Mouse (Mus musculus) midbrain, embryonic 14.5 days (tissue): ENCODE measurements at regions not wholly inside any gene's neighbourhood (a gene's known extent, or its start where the extent isn't known, plus 50 kb on each side); places are given as distances from the start of the nearest gene placed in this dataset.
"Not testable (repeated sequence)": the region's sequence is repeated elsewhere in the genome, so short reads cannot be mapped to it uniquely, and the experiment has no call there.

Experiments
- ATAC-seq: fragments of 200-750 bp; cut with Nextera tagmentation; 2 replicates; pipeline ENCODE4 v1.8.0; 2017; ENCODE audit warnings: moderate number of reproducible peaks, moderate library complexity; ENCODE audit not compliant: low FRiP score, low TSS enrichment
- DNase-seq: peaks from one replicate; pipeline ENCODE4 v3.0.0-alpha.2; 2015
- H3K27ac ChIP-seq: fragments of 300-500 bp; sonication (generic); replicated peaks from 2 replicates; pipeline ENCODE4 v1.5.1; 2014; ENCODE audit warnings: mild to moderate bottlenecking, low read depth, low read length, moderate library complexity
- H3K27me3 ChIP-seq: fragments of 300-500 bp; sonication (generic); 2 replicates; pipeline ENCODE4 v1.6.1; 2014; ENCODE audit warnings: low read length, control low read depth, mixed read lengths; ENCODE audit not compliant: control insufficient read depth, insufficient read depth
- H3K36me3 ChIP-seq: fragments of 300-500 bp; sonication (generic); 2 replicates; pipeline ENCODE4 v1.6.1; 2014; ENCODE audit warnings: low read length, control low read depth; ENCODE audit not compliant: control insufficient read depth, insufficient read depth
- H3K4me1 ChIP-seq: fragments of 300-500 bp; sonication (generic); 2 replicates; pipeline ENCODE4 v1.6.1; 2014; ENCODE audit warnings: mild to moderate bottlenecking, antibody characterized with exemption, low read length, control low read depth; ENCODE audit not compliant: control insufficient read depth, insufficient read depth
- H3K4me2 ChIP-seq: fragments of 300-500 bp; sonication (generic); 2 replicates; pipeline ENCODE4 v1.6.1; 2014; ENCODE audit warnings: mild to moderate bottlenecking, low read length, moderate library complexity
- H3K4me3 ChIP-seq: fragments of 300-500 bp; sonication (generic); replicated peaks from 2 replicates; pipeline ENCODE4 v1.5.1; 2014; ENCODE audit warnings: low read depth, low read length
- H3K9ac ChIP-seq: fragments of 300-500 bp; sonication (generic); replicated peaks from 2 replicates; pipeline ENCODE4 v1.6.1; 2014; ENCODE audit warnings: mild to moderate bottlenecking, low read length, moderate library complexity
- H3K9me3 ChIP-seq: fragments of 300-500 bp; sonication (generic); 2 replicates; pipeline ENCODE4 v1.6.1; 2016; ENCODE audit warnings: low read length, control low read depth, mixed read lengths; ENCODE audit not compliant: control insufficient read depth
- WGBS: fragments of 180-500 bp; shearing (Covaris S2); extraction: QIAGEN DNeasy Blood & Tissue Kit; methylation state at CpG from one replicate; pipeline ENCODE4 v1.1.7; 2014; 5-methylcytosine and 5-hydroxymethylcytosine counted together

GRCm38 (mm10) chr15:92964131-92964530 is 310.8 kb downstream of the Gxylt1 start:
- no peak for DNase-seq
- Histone ChIP-seq H3K36me3 (no peaks in the 10 kb centered on the region), H3K4me2 (no peak overlapping the region), H3K27me3 (no peaks in the 10 kb centered on the region), H3K4me3 (no peak overlapping the region), H3K9ac (no peak overlapping the region), H3K27ac (no peak overlapping the region), H3K4me1 (no peaks in the 10 kb centered on the region), H3K9me3 (no peaks in the 10 kb centered on the region)
- no peak for ATAC-seq
- WGBS, result 87% methylated on average over 1 of the region's 1 CpGs

GRCm38 (mm10) chr15:92950912-92951311 is 324.1 kb downstream of the Gxylt1 start:
- not testable (repeated sequence) for ATAC-seq, DNase-seq, H3K4me2 ChIP-seq, H3K4me1 ChIP-seq, H3K4me3 ChIP-seq, H3K27ac ChIP-seq, H3K9me3 ChIP-seq, H3K27me3 ChIP-seq, H3K36me3 ChIP-seq, H3K9ac ChIP-seq
- WGBS, result 91% methylated on average over 3 of the region's 3 CpGs

- Histone ChIP-seq H3K4me1 (no peaks in the 10 kb centered on the region), H3K27me3 (no peaks in the 10 kb centered on the region), H3K4me2 (no peak overlapping the region), H3K4me3 (no peak overlapping the region), H3K27ac (no peak overlapping the region), H3K9me3 (no peaks in the 10 kb centered on the region), H3K36me3 (no peaks in the 10 kb centered on the region), H3K9ac (no peak overlapping the region)
- 30% methylated on average over 5 of the region's 5 CpGs for WGBS
- ATAC-seq, result no peak
- DNase-seq, result no peak
These were observed 328.8 kb downstream of the Gxylt1 start for GRCm38 (mm10) chr15:92946216-92946615.

GRCm38 (mm10) chr15:92903821-92904220 is 371.2 kb downstream of the Gxylt1 start:
- Histone ChIP-seq H3K36me3 (no peaks in the 10 kb centered on the region), H3K27me3 (no peaks in the 10 kb centered on the region), H3K4me2 (no peak overlapping the region), H3K4me1 (no peaks in the 10 kb centered on the region), H3K4me3 (no peak overlapping the region), H3K27ac (no peak overlapping the region), H3K9ac (no peak overlapping the region), H3K9me3 (no peaks in the 10 kb centered on the region)
- ATAC-seq (no peak), DNase-seq (peak; percentile 46)
- WGBS, result 50% methylated on average over 8 of the region's 8 CpGs

GRCm38 (mm10) chr15:92897277-92897676 is 377.7 kb downstream of the Gxylt1 start:
- Histone ChIP-seq H3K36me3 (no peaks in the 10 kb centered on the region), H3K9me3 (no peaks in the 10 kb centered on the region), H3K9ac (no peak overlapping the region), H3K4me3 (no peak overlapping the region), H3K27ac (no peak overlapping the region), H3K4me1 (no peaks in the 10 kb centered on the region), H3K27me3 (no peaks in the 10 kb centered on the region), H3K4me2 (no peak overlapping the region)
- DNase-seq (no peak), ATAC-seq (no peak)
- WGBS, result 92% methylated on average over 7 of the region's 7 CpGs

GRCm38 (mm10) chr15:92895836-92896235 is 379.1 kb downstream of the Gxylt1 start:
- ATAC-seq (no peak), DNase-seq (no peak)
- Histone ChIP-seq H3K36me3 (no peaks in the 10 kb centered on the region), H3K4me3 (no peak overlapping the region), H3K27me3 (no peaks in the 10 kb centered on the region), H3K9ac (no peak overlapping the region), H3K4me1 (no peaks in the 10 kb centered on the region), H3K9me3 (no peaks in the 10 kb centered on the region), H3K27ac (no peak overlapping the region), H3K4me2 (no peak overlapping the region)
- WGBS, result 82% methylated on average over 4 of the region's 4 CpGs

- ATAC-seq (no peak), DNase-seq (no peak)
- Histone ChIP-seq H3K27me3 (no peaks in the 10 kb centered on the region), H3K4me2 (no peak overlapping the region), H3K4me1 (no peaks in the 10 kb centered on the region), H3K9ac (no peak overlapping the region), H3K27ac (no peak overlapping the region), H3K36me3 (no peaks in the 10 kb centered on the region), H3K9me3 (no peaks in the 10 kb centered on the region), H3K4me3 (no peak overlapping the region)
- 69% methylated on average over 5 of the region's 5 CpGs for WGBS
These were observed 398.5 kb downstream of the Gxylt1 start for GRCm38 (mm10) chr15:92876438-92876837.

- Histone ChIP-seq H3K4me3 (no peak overlapping the region), H3K9me3 (no peaks in the 10 kb centered on the region), H3K4me2 (no peak overlapping the region), H3K27me3 (no peaks in the 10 kb centered on the region), H3K4me1 (no peaks in the 10 kb centered on the region), H3K9ac (no peak overlapping the region), H3K27ac (no peak overlapping the region), H3K36me3 (no peaks in the 10 kb centered on the region)
- WGBS, result 82% methylated on average over 5 of the region's 5 CpGs
- no peak for ATAC-seq
- DNase-seq, result no peak
These were observed 410.9 kb downstream of the Gxylt1 start for GRCm38 (mm10) chr15:92864106-92864505.

- Histone ChIP-seq H3K4me2 (no peak overlapping the region), H3K27ac (no peak overlapping the region), H3K9me3 (no peaks in the 10 kb centered on the region), H3K27me3 (no peaks in the 10 kb centered on the region), H3K4me1 (no peaks in the 10 kb centered on the region), H3K9ac (no peak overlapping the region), H3K4me3 (no peak overlapping the region), H3K36me3 (no peaks in the 10 kb centered on the region)
- DNase-seq, result no peak
- no peak for ATAC-seq
- WGBS, result 76% methylated on average over 5 of the region's 5 CpGs
These were observed 424.1 kb downstream of the Gxylt1 start for GRCm38 (mm10) chr15:92850854-92851253.
